Mouse (Mus musculus): ENCODE data around the gene Dpm3.

Gene Dpm3

GRCm38 (mm10) chr3:89294195-89294594 lies 35.0 kb downstream of the Dpm3 start:
- in situ Hi-C loops (cut with MboI): no loop called here

GRCm38 (mm10) chr3:89295685-89296230 lies 36.6 kb downstream of the Dpm3 start:
- in situ Hi-C loops (cut with MboI): loop anchor here (5.0 kb wide), 1 partner anchor 48 kb away; the partner anchor contains the start of genes Krtcap2 and Trim46

- in situ Hi-C loops (cut with MboI): loop anchor here (5.0 kb wide), 1 partner anchor 50 kb away; the partner anchor contains the start of genes Krtcap2 and Trim46
Measured at GRCm38 (mm10) chr3:89296761-89297396, 37.7 kb downstream of the Dpm3 start.

- in situ Hi-C loops (cut with MboI): loop anchor here (5.0 kb wide), 1 partner anchor 52 kb away; the partner anchor contains the start of genes Krtcap2 and Trim46
Measured at GRCm38 (mm10) chr3:89298908-89299307, 39.8 kb downstream of the Dpm3 start.

- in situ Hi-C loops (cut with MboI): loop anchor here (5.0 kb wide), 1 partner anchor 52 kb away; the partner anchor contains the start of genes Krtcap2 and Trim46
Measured at GRCm38 (mm10) chr3:89299499-89299898, 40.3 kb downstream of the Dpm3 start.

GRCm38 (mm10) chr3:89300071-89300470 lies 40.9 kb downstream of the Dpm3 start:
- in situ Hi-C loops (cut with MboI): no loop called here

GRCm38 (mm10) chr3:89300514-89300913 lies 41.4 kb downstream of the Dpm3 start:
- in situ Hi-C loops (cut with MboI): no loop called here

- in situ Hi-C loops (cut with MboI): no loop called here
Measured at GRCm38 (mm10) chr3:89304440-89304839, 45.3 kb downstream of the Dpm3 start.

GRCm38 (mm10) chr3:89305105-89305504 lies 45.9 kb downstream of the Dpm3 start:
- in situ Hi-C loops (cut with MboI): no loop called here

GRCm38 (mm10) chr3:89305551-89306325 lies 46.6 kb downstream of the Dpm3 start:
- in situ Hi-C loops (cut with MboI): no loop called here

- in situ Hi-C loops (cut with MboI): no loop called here
Measured at GRCm38 (mm10) chr3:89308089-89308488, 48.9 kb downstream of the Dpm3 start.

GRCm38 (mm10) chr3:89314340-89314739 lies 55.2 kb downstream of the Dpm3 start:
- in situ Hi-C loops (cut with MboI): no loop called here

GRCm38 (mm10) chr3:89314791-89315190 lies 55.6 kb downstream of the Dpm3 start:
- in situ Hi-C loops (cut with MboI): no loop called here

GRCm38 (mm10) chr3:89315195-89315929 lies 56.2 kb downstream of the Dpm3 start:
- in situ Hi-C loops (cut with MboI): no loop called here

- in situ Hi-C loops (cut with MboI): no loop called here
Measured at GRCm38 (mm10) chr3:89315930-89316831, 57.0 kb downstream of the Dpm3 start.

Measured in mature B cell (primary cell).